Mouse (Mus musculus) ES-E14 (cell line): Measurements from ENCODE around the gene Plpp3.

ENCODE experiments used
- CHD2 ChIP-seq: IDR thresholded peaks from 2 replicates; pipeline ENCODE4 v1.6.1; 2014; ENCODE audit warnings: mild to moderate bottlenecking, low read depth, low read length, inconsistent platforms
- HCFC1 ChIP-seq: IDR thresholded peaks from 2 replicates; pipeline ENCODE4 v1.6.1; 2012; ENCODE audit warnings: low read length, inconsistent platforms, borderline replicate concordance; ENCODE audit not compliant: insufficient read depth

- no peak for TF ChIP-seq HCFC1
- TF ChIP-seq CHD2 = no peak
Observed at GRCm38 (mm10) chr4:105107943-105108640, 49.1 kb upstream of the Plpp3 start.
